Comparison of ENCODE assay signal across 9 mouse cellular contexts in genomic region chr8:94908847-94909246, GRCm38 (mm10). TPM values are rescaled to one million over a fixed set of nuclear protein-coding genes. Genes with fewer than 3 reads are reported as not detected.
DNase-seq lines count a peak whose midpoint lies in the region; TF ChIP-seq lines count a peak whose summit lies in the region.
"Had no signal": no experiment of that assay in that cellular context is flagged by ENCODE, and none has a peak within 500 bp of the region (broad histone marks: within the 10 kb centered on the region; RNA-seq: fewer than 3 reads in every experiment).

No protein-coding gene starts in this region.

- 4% methylated on average over 4 of the region's 4 CpGs for WGBS in liver, adult 2 months

- intact Hi-C loops in gastrocnemius, adult 2 months (cut with DNase I): loop anchor here (1.0 to 10.0 kb wide), 3 partner anchors 35 to 204 kb away; no protein-coding TSS in a partner anchor

- H3K9ac ChIP-seq in liver, adult 2 months (ENCODE audit: low read depth, low read length): no peak overlapping the region
- H3K9ac ChIP-seq: heart, embryonic 13.5 days had no signal

- peak overlapping the region; percentile 1 for H3K4me3 ChIP-seq in gastrocnemius, adult 2 months
- no peak overlapping the region for H3K4me3 ChIP-seq in liver, adult 2 months (ENCODE audit: insufficient read depth, low read depth, low read length)
- H3K4me3 ChIP-seq: heart, embryonic 13.5 days had no signal

- H3K27me3 ChIP-seq in liver, adult 2 months (ENCODE audit: control insufficient read depth, insufficient read depth, low read length): peaks cover 9% of the 10 kb centered on the region; the same call in 1 of the 2 replicates

- no peaks in the 10 kb centered on the region for H3K79me2 ChIP-seq in liver, adult 2 months (ENCODE audit: control insufficient read depth, insufficient read depth, low read length)

- TF ChIP-seq POLR2A in liver, adult 2 months (IDR thresholded peaks at IDR 0.05; ENCODE audit: extremely low read depth, insufficient read depth, low read length): no peak

- TF ChIP-seq CTCF in gastrocnemius, adult 2 months (IDR thresholded peaks at IDR 0.05): no peak; the same call in none of the 2 replicates
- peak; percentile 91 for TF ChIP-seq CTCF in liver, adult 2 months (IDR thresholded peaks at IDR 0.05; ENCODE audit: low read depth, low read length)

- DNase-seq in ovary, adult 18-20 months (ENCODE audit: low spot score): peak; percentile 50
- DNase-seq in ovary, postnatal 10 days (ENCODE audit: low spot score): no peak
- peak; percentile 61 for DNase-seq in cerebellum, adult 11-12 months
- DNase-seq in gastrocnemius, adult 2 months: peak; percentile 89
- peak; percentile 84 to 90 for DNase-seq in kidney, adult 8-10 months
- peak; percentile 67 for DNase-seq in liver, adult 2 months (ENCODE audit: extremely low read depth, low read depth, low spot score)
- DNase-seq in retina, adult 2 months (ENCODE audit: low read depth, low spot score): peak; percentile 60
- DNase-seq in thymus, postnatal 25 days: peak; percentile 74

- H3K27ac ChIP-seq in gastrocnemius, adult 2 months: peak overlapping the region; percentile 73
- H3K27ac ChIP-seq in liver, adult 2 months (replicated peaks; ENCODE audit: insufficient read depth, low read depth, low read length): no peak overlapping the region

- no peaks in the 10 kb centered on the region for H3K4me1 ChIP-seq in liver, adult 2 months (ENCODE audit: control insufficient read depth, insufficient read depth, low read length)

- H3K36me3 ChIP-seq in liver, adult 2 months (ENCODE audit: control insufficient read depth, insufficient read depth, low read length): no peaks in the 10 kb centered on the region

RNA-seq across cellular contexts. Expression of gene Ccdc102a, which starts 9.1 kb away (rescaled TPM):
- 1 to 10 TPM; 3.0 to 3.8 TPM for total RNA-seq in gastrocnemius, adult 2 months (2021)
- 0.46 and 0.94 TPM in 2 replicates for total RNA-seq in liver, adult 2 months (2014; rRNA removed)
- polyA plus RNA-seq in liver, adult 2 months (2012; rRNA removed): 0.90 and 1.2 TPM in 2 replicates

RNA-seq across cellular contexts. Expression of gene Adgrg5, which starts 14.6 kb away (rescaled TPM):
- total RNA-seq in gastrocnemius, adult 2 months (2021): under 1 TPM in 1 of 2 experiments, not detected in 1; 0.28 TPM
- total RNA-seq in liver, adult 2 months (2014; rRNA removed): 0.18 and 0.27 TPM in 2 replicates
- polyA plus RNA-seq in liver, adult 2 months (2012; rRNA removed): 0.58 and 0.77 TPM in 2 replicates

RNA-seq across cellular contexts. Expression of gene Dok4, which starts 32.7 kb away (rescaled TPM):
- total RNA-seq in gastrocnemius, adult 2 months (2021): 1 to 10 TPM; 2.7 to 6.1 TPM
- total RNA-seq in liver, adult 2 months (2014; rRNA removed): 0.83 and 1.5 TPM in 2 replicates
- polyA plus RNA-seq in liver, adult 2 months (2012; rRNA removed): 1.4 and 1.5 TPM in 2 replicates

RNA-seq across cellular contexts. Expression of gene Polr2c, which starts 51.6 kb away (rescaled TPM):
- total RNA-seq in gastrocnemius, adult 2 months (2021): 10 to 100 TPM; 47.3 to 49.8 TPM
- total RNA-seq in liver, adult 2 months (2014; rRNA removed): 27.4 and 31.7 TPM in 2 replicates
- 44.1 and 47.3 TPM in 2 replicates for polyA plus RNA-seq in liver, adult 2 months (2012; rRNA removed)
